Mouse (Mus musculus): ENCODE results near the gene Zrsr1. TPM values are rescaled to one million over a fixed set of nuclear protein-coding genes. Genes with fewer than 3 reads are reported as not detected.

Zrsr1 gene
- polyA plus RNA-seq, 1 experiment from 2014 or later = 1.9 TPM

DNA sequence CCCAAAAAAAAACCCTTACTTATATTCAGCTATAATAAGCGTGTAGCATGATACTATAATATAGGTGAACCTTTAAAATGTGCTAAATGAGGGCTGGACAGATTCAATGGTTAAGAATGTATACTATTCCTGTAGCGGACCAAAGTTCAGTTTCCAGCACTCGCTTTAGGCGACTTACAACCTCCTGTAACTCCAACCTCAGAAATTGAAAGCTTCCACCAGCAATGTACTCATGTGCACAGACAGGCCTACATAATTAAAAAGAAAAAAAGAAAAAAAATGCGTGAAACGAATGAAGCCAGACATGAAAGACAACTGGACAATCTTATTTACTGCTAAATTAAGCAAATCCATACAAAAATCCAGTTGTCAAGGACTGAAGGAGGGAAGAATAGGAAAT, 11.0 kb downstream of the Zrsr1 start:
- H3K4me2 ChIP-seq (ENCODE audit: low read length) = peak overlapping the region; percentile 85

DNA sequence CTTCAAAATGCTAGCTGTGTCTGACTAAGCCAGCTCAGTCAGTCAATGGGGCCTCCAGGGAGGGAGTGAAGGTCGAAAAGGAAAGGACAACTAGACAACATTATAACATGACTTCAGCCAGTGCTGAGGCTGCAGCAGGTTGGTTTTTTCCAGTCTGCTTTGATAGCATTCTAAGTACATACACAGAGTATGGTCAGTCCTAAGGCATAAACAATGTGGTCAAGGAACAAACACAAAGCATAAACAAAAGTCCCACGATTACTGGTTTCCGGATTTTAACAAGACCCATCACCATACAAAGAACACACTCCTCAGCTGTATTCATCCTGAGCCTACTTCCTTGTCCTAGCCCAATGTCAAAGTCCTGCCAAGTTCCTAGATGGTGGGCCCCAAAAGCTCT, 13.7 kb downstream of the Zrsr1 start:
- H3K9ac ChIP-seq (ENCODE audit: low read length) = no peak overlapping the region
- H3K9me3 ChIP-seq (ENCODE audit: control insufficient read depth, low read length) = no peaks in the 10 kb centered on the region
- no peaks in the 10 kb centered on the region for H3K36me3 ChIP-seq (ENCODE audit: control insufficient read depth, insufficient read depth, low read length)
- no peaks in the 10 kb centered on the region for H3K27me3 ChIP-seq (ENCODE audit: control insufficient read depth, insufficient read depth, low read length)
- no peak overlapping the region for H3K27ac ChIP-seq (replicated peaks in 1 of 2; ENCODE audit: control insufficient read depth in 1 of 2, insufficient read depth in 1 of 2, low read depth in 2 of 2, low read length in 2 of 2)
- ATAC-seq (ENCODE audit: insufficient number of reproducible peaks, insufficient read depth, low FRiP score, low read depth) = no peak
- no peak overlapping the region for H3K4me2 ChIP-seq (ENCODE audit: low read length)
- 60% methylated on average over 3 of the region's 3 CpGs for WGBS
- H3K4me3 ChIP-seq (ENCODE audit: control insufficient read depth in 1 of 2, insufficient read depth in 1 of 2, low read depth in 1 of 2, low read length in 2 of 2) = no peak overlapping the region
- H3K4me1 ChIP-seq (ENCODE audit: control insufficient read depth in 2 of 2, insufficient read depth in 2 of 2, low read length in 2 of 2) = peaks cover 5 to 7% of the 10 kb centered on the region in 2 experiments

More for the DNA sequence above, 11.0 kb downstream of the Zrsr1 start:
- ATAC-seq (ENCODE audit: insufficient number of reproducible peaks, insufficient read depth, low FRiP score, low read depth) = no peak
- Histone ChIP-seq H3K9me3 (ENCODE audit: control insufficient read depth, low read length) (no peaks in the 10 kb centered on the region), H3K36me3 (ENCODE audit: control insufficient read depth, insufficient read depth, low read length) (peaks cover 17% of the 10 kb centered on the region), H3K27ac (replicated peaks in 1 of 2; ENCODE audit: control insufficient read depth in 1 of 2, insufficient read depth in 1 of 2, low read depth in 2 of 2, low read length in 2 of 2) (no peak overlapping the region), H3K9ac (ENCODE audit: low read length) (peak overlapping the region; percentile 84; the same call in 1 of the 2 replicates), H3K4me1 (ENCODE audit: control insufficient read depth in 2 of 2, insufficient read depth in 2 of 2, low read length in 2 of 2) (peaks cover 5 to 10% of the 10 kb centered on the region in 2 experiments), H3K4me3 (ENCODE audit: control insufficient read depth in 1 of 2, insufficient read depth in 1 of 2, low read depth in 1 of 2, low read length in 2 of 2) (peak overlapping the region in 1 of 2 experiments; percentile 77; a peak in 1 of 4 replicates), H3K27me3 (ENCODE audit: control insufficient read depth, insufficient read depth, low read length) (no peaks in the 10 kb centered on the region)
- 69% methylated on average over 6 of the region's 6 CpGs for WGBS

DNA sequence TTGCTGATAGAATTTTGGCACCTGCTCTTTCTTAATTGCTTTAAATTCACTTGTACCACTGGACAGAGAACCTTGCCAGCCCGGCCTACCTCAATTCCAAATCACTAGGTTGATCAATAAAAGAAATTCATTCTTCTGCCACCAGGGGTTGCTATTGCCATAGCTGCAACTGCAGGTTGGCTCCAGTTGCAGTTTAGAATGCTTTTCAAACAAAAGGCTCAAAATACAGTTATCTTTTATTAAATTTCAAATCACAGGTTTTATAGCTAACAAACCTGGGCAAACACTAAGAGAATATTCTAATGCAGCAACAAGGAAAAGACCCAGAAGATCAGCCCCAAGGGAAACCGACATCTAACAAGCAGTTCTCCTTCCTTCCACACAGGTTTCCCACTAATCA, 15.6 kb downstream of the Zrsr1 start:
- Histone ChIP-seq H3K4me2 (ENCODE audit: low read length) (no peak overlapping the region), H3K4me1 (ENCODE audit: control insufficient read depth in 2 of 2, insufficient read depth in 2 of 2, low read length in 2 of 2) (peaks cover 4 to 12% of the 10 kb centered on the region in 2 experiments), H3K9ac (ENCODE audit: low read length) (no peak overlapping the region), H3K9me3 (ENCODE audit: control insufficient read depth, low read length) (no peaks in the 10 kb centered on the region), H3K4me3 (ENCODE audit: control insufficient read depth in 1 of 2, insufficient read depth in 1 of 2, low read depth in 1 of 2, low read length in 2 of 2) (no peak overlapping the region), H3K27me3 (ENCODE audit: control insufficient read depth, insufficient read depth, low read length) (no peaks in the 10 kb centered on the region), H3K27ac (replicated peaks in 1 of 2; ENCODE audit: control insufficient read depth in 1 of 2, insufficient read depth in 1 of 2, low read depth in 2 of 2, low read length in 2 of 2) (no peak overlapping the region), H3K36me3 (ENCODE audit: control insufficient read depth, insufficient read depth, low read length) (0 out of 2 replicates have a peak, but pooled peaks cover 2% of the 10 kb centered on the region)
- WGBS = 50% methylated on average over 2 of the region's 2 CpGs
- no peak for ATAC-seq (ENCODE audit: insufficient number of reproducible peaks, insufficient read depth, low FRiP score, low read depth)

GRCm38 (mm10) chr11:22989786-22990185, 18.0 kb downstream of the Zrsr1 start:
- H3K27ac ChIP-seq (replicated peaks in 1 of 2; ENCODE audit: control insufficient read depth in 1 of 2, insufficient read depth in 1 of 2, low read depth in 2 of 2, low read length in 2 of 2) = peak overlapping the region in 1 of 2 experiments; percentile 76; a peak in 2 of 4 replicates
- no peaks in the 10 kb centered on the region for H3K9me3 ChIP-seq (ENCODE audit: control insufficient read depth, low read length)
- peaks cover 4 to 13% of the 10 kb centered on the region in 2 experiments for H3K4me1 ChIP-seq (ENCODE audit: control insufficient read depth in 2 of 2, insufficient read depth in 2 of 2, low read length in 2 of 2)
- peaks cover 20% of the 10 kb centered on the region for H3K36me3 ChIP-seq (ENCODE audit: control insufficient read depth, insufficient read depth, low read length)
- peak overlapping the region in 1 of 2 experiments; percentile 64; a peak in 3 of 4 replicates for H3K4me3 ChIP-seq (ENCODE audit: control insufficient read depth in 1 of 2, insufficient read depth in 1 of 2, low read depth in 1 of 2, low read length in 2 of 2)
- peak overlapping the region; percentile 97 for H3K4me2 ChIP-seq (ENCODE audit: low read length)
- no peaks in the 10 kb centered on the region for H3K27me3 ChIP-seq (ENCODE audit: control insufficient read depth, insufficient read depth, low read length)
- ATAC-seq (ENCODE audit: insufficient number of reproducible peaks, insufficient read depth, low FRiP score, low read depth) = no peak
- 41% methylated on average over 1 of the region's 1 CpGs for WGBS
- H3K9ac ChIP-seq (ENCODE audit: low read length) = peak overlapping the region; percentile 93

DNA sequence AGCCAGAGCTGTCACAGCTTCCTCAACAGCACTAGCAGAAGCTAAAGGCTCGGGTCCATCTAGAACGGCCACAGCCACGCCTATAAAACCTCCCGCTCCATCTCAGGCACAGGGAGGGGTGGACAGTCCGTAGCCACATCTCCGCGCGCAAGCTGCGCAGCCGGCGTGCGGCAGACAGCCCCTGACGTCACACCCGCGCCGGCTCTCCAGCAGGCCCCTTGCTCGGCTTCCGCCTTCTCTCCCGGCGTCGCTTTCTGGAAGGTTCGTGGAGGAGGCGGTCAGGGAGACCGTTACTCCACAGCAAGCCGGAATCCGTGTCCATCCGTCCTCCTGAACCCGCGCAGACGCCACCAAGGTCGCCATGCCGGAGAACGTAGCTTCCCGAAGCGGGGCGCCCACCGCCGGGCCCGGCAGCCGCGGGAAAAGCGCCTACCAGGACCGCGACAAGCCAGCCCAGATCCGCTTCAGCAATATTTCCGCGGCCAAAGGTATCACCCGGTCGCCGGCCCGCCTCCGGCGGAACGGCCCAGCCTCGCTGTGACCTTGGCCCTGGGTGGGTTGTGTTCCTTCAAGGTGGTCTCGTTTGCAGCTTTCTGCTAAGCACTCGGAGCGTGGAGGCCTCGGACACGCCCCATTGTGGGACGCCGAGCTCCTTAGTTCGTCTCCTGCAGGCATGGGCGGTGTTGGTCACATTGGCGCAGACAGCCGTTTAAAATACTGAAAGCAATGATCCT, 18.8 kb downstream of the Zrsr1 start, which contains the start of gene Cct4:
Gene Cct4 (plus strand): TSS at position 127 of the 734 bp plus-strand sequence.
- peak within 1 kb of the TSS; percentile 93 for H3K9ac ChIP-seq (ENCODE audit: low read length)
- ATAC-seq (ENCODE audit: insufficient number of reproducible peaks, insufficient read depth, low FRiP score, low read depth) = peak; percentile 99
- H3K27me3 ChIP-seq (ENCODE audit: control insufficient read depth, insufficient read depth, low read length) = no peaks in the 10 kb centered on the region
- peak within 1 kb of the TSS; percentile 76 to 94 for H3K27ac ChIP-seq (replicated peaks in 1 of 2; ENCODE audit: control insufficient read depth in 1 of 2, insufficient read depth in 1 of 2, low read depth in 2 of 2, low read length in 2 of 2)
- under 1% methylated on average over 65 of the region's 66 CpGs for WGBS
- peak within 1 kb of the TSS; percentile 97 for H3K4me2 ChIP-seq (ENCODE audit: low read length)
- peak within 1 kb of the TSS; percentile 64 to 67 for H3K4me3 ChIP-seq (ENCODE audit: control insufficient read depth in 1 of 2, insufficient read depth in 1 of 2, low read depth in 1 of 2, low read length in 2 of 2)
- H3K4me1 ChIP-seq (ENCODE audit: control insufficient read depth in 2 of 2, insufficient read depth in 2 of 2, low read length in 2 of 2) = peaks cover 4 to 13% of the 10 kb centered on the region in 2 experiments
- no peaks in the 10 kb centered on the region for H3K9me3 ChIP-seq (ENCODE audit: control insufficient read depth, low read length)
- H3K36me3 ChIP-seq (ENCODE audit: control insufficient read depth, insufficient read depth, low read length) = peaks cover 27% of the 10 kb centered on the region

GRCm38 (mm10) chr11:22991218-22991835, 19.5 kb downstream of the Zrsr1 start:
- H3K4me2 ChIP-seq (ENCODE audit: low read length) = peak overlapping the region; percentile 97
- H3K36me3 ChIP-seq (ENCODE audit: control insufficient read depth, insufficient read depth, low read length) = peaks cover 35% of the 10 kb centered on the region
- H3K27ac ChIP-seq (replicated peaks in 1 of 2; ENCODE audit: control insufficient read depth in 1 of 2, insufficient read depth in 1 of 2, low read depth in 2 of 2, low read length in 2 of 2) = peak overlapping the region in 1 of 2 experiments; percentile 76; a peak in 1 of 4 replicates
- peak overlapping the region; percentile 93 for H3K9ac ChIP-seq (ENCODE audit: low read length)
- ATAC-seq (ENCODE audit: insufficient number of reproducible peaks, insufficient read depth, low FRiP score, low read depth) = no peak
- H3K4me3 ChIP-seq (ENCODE audit: control insufficient read depth in 1 of 2, insufficient read depth in 1 of 2, low read depth in 1 of 2, low read length in 2 of 2) = peak overlapping the region; percentile 64 to 67
- no peaks in the 10 kb centered on the region for H3K9me3 ChIP-seq (ENCODE audit: control insufficient read depth, low read length)
- no peaks in the 10 kb centered on the region for H3K27me3 ChIP-seq (ENCODE audit: control insufficient read depth, insufficient read depth, low read length)
- 7% methylated on average over 14 of the region's 14 CpGs for WGBS
- H3K4me1 ChIP-seq (ENCODE audit: control insufficient read depth in 2 of 2, insufficient read depth in 2 of 2, low read length in 2 of 2) = peaks cover 4 to 13% of the 10 kb centered on the region in 2 experiments

DNA sequence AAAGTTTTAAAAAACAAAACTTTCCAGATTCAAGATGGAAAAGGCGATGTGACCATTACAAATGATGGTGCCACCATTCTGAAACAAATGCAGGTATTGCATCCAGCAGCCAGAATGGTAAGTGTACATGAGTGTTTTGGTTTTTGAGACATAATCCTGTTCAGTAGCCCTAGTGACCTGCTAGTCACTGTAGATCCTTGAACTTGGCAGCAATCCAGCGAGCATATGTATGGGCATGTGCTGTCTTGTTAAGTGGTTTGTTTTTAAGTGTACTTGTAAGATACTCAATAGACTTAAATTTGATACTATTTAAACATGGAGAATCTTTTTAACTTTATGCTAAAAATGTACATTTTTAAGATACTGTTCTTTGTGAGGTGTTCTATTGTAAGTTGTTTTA, 22.5 kb downstream of the Zrsr1 start:
- Histone ChIP-seq H3K9me3 (ENCODE audit: control insufficient read depth, low read length) (no peaks in the 10 kb centered on the region), H3K27me3 (ENCODE audit: control insufficient read depth, insufficient read depth, low read length) (no peaks in the 10 kb centered on the region), H3K36me3 (ENCODE audit: control insufficient read depth, insufficient read depth, low read length) (peaks cover 65% of the 10 kb centered on the region), H3K4me1 (ENCODE audit: control insufficient read depth in 2 of 2, insufficient read depth in 2 of 2, low read length in 2 of 2) (peaks cover 4 to 13% of the 10 kb centered on the region in 2 experiments), H3K4me2 (ENCODE audit: low read length) (no peak overlapping the region), H3K27ac (replicated peaks in 1 of 2; ENCODE audit: control insufficient read depth in 1 of 2, insufficient read depth in 1 of 2, low read depth in 2 of 2, low read length in 2 of 2) (no peak overlapping the region), H3K4me3 (ENCODE audit: control insufficient read depth in 1 of 2, insufficient read depth in 1 of 2, low read depth in 1 of 2, low read length in 2 of 2) (no peak overlapping the region), H3K9ac (ENCODE audit: low read length) (no peak overlapping the region)
- ATAC-seq (ENCODE audit: insufficient number of reproducible peaks, insufficient read depth, low FRiP score, low read depth) = no peak
- 79% methylated on average over 2 of the region's 2 CpGs for WGBS

Data from heart, embryonic 14.5 days (tissue).